Mouse (Mus musculus): ENCODE data around the gene Mef2d. TPM values are rescaled to one million over a fixed set of nuclear protein-coding genes. Genes with fewer than 3 reads are reported as not detected.

Mef2d gene
- polyA plus RNA-seq, 1 experiment from 2014 or later = 14.5 TPM

DNA sequence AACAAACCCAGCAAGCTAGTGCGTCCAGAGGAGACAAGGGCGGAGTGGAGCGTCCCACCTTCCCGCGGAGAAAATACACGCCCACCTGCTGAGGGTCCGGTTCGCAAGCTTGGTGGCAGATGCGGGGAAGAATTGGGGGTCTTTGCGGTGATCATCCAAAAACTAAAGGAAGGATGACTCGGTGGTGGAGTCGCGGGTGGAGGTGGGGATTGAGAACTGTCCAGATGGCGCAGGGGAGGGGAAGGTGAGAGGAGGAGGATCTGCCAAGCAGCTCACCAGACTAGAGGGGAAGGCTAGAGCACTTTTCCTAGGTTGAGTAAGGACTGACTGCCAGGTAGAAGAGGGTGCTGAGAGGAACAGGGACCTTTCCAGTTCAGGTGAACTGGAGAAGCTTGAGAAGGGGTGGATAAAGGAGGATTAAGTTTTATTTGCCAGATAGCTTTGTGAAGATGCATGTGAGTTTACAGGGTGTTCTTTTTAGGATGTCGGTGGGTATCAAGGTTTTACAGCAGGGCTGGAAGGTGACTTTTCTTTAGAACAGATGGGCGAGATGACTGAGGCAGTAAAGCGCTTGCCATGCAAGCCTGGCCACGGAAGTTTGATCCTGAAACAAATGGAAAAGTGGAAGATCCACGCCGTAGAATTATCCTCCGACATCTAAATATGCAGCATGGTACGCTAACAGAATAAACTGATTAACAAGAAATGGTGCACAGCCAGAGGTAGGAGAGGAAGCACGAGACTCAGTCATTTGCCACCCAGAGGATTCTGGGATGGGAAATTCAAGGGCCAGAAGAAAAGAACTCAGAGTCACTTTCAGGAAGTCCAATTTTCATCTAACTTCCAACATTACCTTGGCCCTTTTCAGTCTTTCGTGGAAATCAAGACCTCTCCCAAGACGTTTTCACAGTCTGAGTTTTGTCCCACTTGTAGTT lies 2.7 kb upstream of the Mef2d start:
- peak overlapping the region; percentile 99 for H3K27ac ChIP-seq
- WGBS = 17% methylated on average over 25 of the region's 25 CpGs
- H3K9ac ChIP-seq = peak overlapping the region; percentile 71
- H3K4me1 ChIP-seq (replicated peaks) = peaks cover 44% of the 10 kb centered on the region
- H3K4me3 ChIP-seq = peak overlapping the region; percentile 51
- peak overlapping the region; percentile 86 for H3K4me2 ChIP-seq
- peaks cover 20% of the 10 kb centered on the region for H3K27me3 ChIP-seq
- no peak for ATAC-seq (ENCODE audit: low FRiP score)
- H3K36me3 ChIP-seq = no peaks in the 10 kb centered on the region
- H3K9me3 ChIP-seq = no peaks in the 10 kb centered on the region

DNA sequence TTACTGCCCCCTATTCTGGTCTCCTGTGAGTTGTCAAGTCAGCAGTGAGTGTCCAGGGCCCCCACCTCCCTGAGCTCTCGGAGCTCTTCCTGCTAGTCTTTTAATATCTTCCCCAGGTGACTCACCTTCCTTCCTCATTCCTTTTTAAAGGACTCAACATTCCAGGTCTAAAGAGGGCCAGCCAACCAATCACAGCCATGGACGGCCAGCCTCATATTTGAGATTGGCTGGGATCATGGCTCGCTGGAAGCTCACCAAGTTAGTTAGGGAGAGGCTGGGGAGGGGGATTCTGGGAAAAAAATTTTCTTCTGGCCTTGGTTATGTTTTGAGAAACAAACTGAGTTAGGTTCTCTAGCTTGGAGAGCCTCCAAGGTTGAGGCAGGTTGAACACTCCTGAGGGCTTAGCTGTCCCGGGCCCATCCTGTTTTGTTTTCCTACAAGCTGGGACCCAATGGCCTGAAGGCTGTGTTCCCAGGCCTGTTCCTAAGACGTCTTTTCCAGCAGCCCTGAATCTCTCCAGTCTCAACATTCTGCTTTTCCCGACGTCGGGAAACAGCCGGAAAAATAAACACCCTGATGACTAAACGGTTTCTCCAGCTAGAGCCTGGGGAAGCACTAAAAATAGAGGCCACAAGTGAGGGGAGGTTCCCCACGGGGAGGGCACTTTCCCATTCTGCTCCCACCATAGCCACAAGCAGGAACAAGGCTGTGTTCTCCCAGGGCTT lies 1.8 kb upstream of the Mef2d start:
- Histone ChIP-seq H3K9ac (no peak overlapping the region), H3K4me3 (no peak overlapping the region), H3K36me3 (no peaks in the 10 kb centered on the region), H3K27me3 (peaks cover 20% of the 10 kb centered on the region), H3K27ac (peak overlapping the region; percentile 99; the same call in 1 of the 2 replicates), H3K4me1 (replicated peaks) (peaks cover 52% of the 10 kb centered on the region), H3K4me2 (no peak overlapping the region), H3K9me3 (no peaks in the 10 kb centered on the region)
- ATAC-seq (ENCODE audit: low FRiP score) = no peak
- 36% methylated on average over 11 of the region's 11 CpGs for WGBS

DNA sequence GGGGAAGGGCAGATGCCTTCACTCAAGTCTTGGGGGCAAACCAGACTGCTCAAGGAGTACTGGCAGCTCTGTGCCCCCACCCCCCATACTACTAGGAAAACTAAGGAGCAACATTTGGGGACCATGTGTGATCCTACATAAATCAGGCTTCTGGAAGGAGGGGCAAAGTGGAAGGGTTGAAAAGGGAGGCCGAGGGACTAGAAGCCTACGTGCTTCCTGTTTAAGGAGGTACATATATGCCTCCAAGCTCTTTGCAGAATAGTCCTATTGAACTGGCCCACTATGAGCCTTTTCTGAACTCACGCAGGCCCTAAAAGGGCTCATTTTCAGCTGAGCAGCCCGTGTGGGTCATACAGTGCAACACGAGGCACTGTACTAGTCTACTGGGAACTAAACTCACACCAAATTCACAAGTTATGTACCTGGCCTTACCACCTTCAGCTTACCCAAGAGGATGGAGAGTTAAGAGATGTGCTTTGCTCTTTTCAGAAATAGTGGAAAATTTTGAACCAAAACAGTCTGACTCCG lies 1.2 kb upstream of the Mef2d start:
- H3K4me1 ChIP-seq (replicated peaks) = peaks cover 59% of the 10 kb centered on the region
- H3K4me3 ChIP-seq = peak overlapping the region; percentile 92; the same call in 1 of the 2 replicates
- no peak for ATAC-seq (ENCODE audit: low FRiP score)

DNA sequence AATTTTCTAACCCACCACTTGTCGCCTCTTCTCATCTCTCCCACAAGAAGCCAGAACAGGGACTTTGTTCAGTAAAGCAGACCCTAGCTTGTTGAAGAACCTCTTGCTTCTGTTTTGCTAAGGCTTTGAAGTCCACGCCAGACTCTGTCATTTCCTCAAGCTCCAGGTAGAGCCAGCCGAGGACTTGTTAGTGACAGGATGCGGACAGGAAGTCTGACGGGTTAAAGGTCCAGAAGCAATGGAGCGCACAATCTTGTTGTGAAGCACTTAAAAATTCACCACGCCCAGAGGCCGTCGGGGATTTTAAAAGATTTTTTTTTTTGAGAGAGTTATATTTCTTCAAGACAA lies 759 bp upstream of the Mef2d start:
- ATAC-seq (ENCODE audit: low FRiP score) = no peak
- peak overlapping the region; percentile 94 for H3K9ac ChIP-seq
- H3K27ac ChIP-seq = peak overlapping the region; percentile 99
- peaks cover 20% of the 10 kb centered on the region for H3K27me3 ChIP-seq
- no peaks in the 10 kb centered on the region for H3K9me3 ChIP-seq
- WGBS = 15% methylated on average over 9 of the region's 9 CpGs
- no peaks in the 10 kb centered on the region for H3K36me3 ChIP-seq
- peak overlapping the region; percentile 97 for H3K4me2 ChIP-seq
- H3K4me3 ChIP-seq = peak overlapping the region; percentile 92
- H3K4me1 ChIP-seq (replicated peaks) = peaks cover 63% of the 10 kb centered on the region

More for the DNA sequence above, 1.2 kb upstream of the Mef2d start:
- WGBS = 60% methylated on average over 6 of the region's 6 CpGs
- Histone ChIP-seq H3K4me2 (peak overlapping the region; percentile 97; the same call in 1 of the 2 replicates), H3K27ac (peak overlapping the region; percentile 99), H3K9me3 (no peaks in the 10 kb centered on the region), H3K27me3 (peaks cover 20% of the 10 kb centered on the region), H3K36me3 (no peaks in the 10 kb centered on the region), H3K9ac (no peak overlapping the region)

DNA sequence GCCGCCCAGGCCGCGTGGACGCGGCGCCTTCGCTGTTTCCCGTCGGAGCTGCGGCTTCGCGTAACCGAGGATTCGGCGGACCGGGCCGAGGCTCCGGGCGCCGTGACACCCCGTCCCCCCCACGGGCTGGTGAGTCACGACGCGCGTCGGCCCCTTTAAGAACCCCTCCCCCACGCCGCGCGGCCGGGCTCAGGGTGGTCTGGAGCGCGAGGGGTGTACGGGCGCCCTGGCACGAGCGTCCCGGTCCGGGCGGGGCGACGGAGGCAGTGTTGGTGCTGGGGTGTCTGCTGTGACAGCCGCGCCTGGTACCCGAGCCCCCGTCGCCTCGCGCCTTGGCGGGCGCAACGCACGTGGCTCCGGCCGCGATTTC lies 359 bp downstream of the Mef2d start:
- peak overlapping the region; percentile 94 for H3K9ac ChIP-seq
- peak overlapping the region; percentile 99 for H3K27ac ChIP-seq
- H3K4me1 ChIP-seq (replicated peaks) = peaks cover 68% of the 10 kb centered on the region
- H3K36me3 ChIP-seq = no peaks in the 10 kb centered on the region
- 0% methylated on average over 55 of the region's 57 CpGs for WGBS
- H3K4me3 ChIP-seq = peak overlapping the region; percentile 92
- peak overlapping the region; percentile 97 for H3K4me2 ChIP-seq
- no peaks in the 10 kb centered on the region for H3K9me3 ChIP-seq
- peaks cover 20% of the 10 kb centered on the region for H3K27me3 ChIP-seq
- ATAC-seq (ENCODE audit: low FRiP score) = peak; percentile 55

DNA sequence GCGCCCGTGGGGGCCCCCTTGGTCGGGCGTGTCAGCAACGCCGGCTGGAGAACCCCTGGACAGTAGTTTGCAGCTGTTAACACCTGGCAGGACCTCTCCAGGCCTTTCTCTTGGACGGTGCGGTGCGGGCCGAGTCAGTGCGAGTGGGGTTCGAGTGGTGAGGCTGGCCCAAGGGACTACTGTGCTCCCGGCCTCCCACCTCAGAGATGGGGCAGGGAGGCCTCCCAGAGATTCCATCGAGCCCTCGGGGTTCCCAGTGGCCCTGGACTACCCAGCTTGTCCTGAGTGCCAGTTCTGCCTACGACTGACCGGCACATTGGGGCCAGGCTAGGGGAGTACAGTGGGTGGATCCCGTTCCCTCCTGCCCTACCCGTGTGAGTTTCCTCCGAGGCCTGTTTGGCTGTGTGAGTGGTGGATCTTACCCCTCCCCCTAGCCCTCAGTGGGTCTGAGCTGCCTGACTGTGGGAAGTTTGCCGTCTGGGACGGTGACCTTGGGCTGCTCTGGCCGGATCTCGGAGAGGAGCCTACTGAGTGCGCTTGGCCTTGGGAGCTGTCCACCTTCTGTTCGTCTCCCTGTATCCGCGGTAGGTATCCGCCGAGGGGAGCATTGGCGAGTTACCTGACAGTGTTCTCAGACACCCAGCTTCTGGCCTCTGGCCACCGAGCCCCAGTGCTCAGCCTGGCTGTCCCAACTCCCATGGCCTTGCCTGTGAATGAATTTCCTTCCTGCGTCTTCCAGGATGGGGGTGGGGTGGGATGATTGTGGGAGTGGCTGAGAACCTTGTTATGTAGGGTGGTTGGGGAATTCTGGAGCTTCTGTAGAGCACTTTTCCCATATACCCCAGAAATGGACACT lies 972 bp downstream of the Mef2d start:
- peaks cover 20% of the 10 kb centered on the region for H3K27me3 ChIP-seq
- H3K9me3 ChIP-seq = no peaks in the 10 kb centered on the region
- ATAC-seq (ENCODE audit: low FRiP score) = peak; percentile 8; the same call in 1 of the 2 replicates
- H3K4me2 ChIP-seq = peak overlapping the region; percentile 97
- H3K4me3 ChIP-seq = peak overlapping the region; percentile 92
- peak overlapping the region; percentile 94 for H3K9ac ChIP-seq
- no peaks in the 10 kb centered on the region for H3K36me3 ChIP-seq
- 1% methylated on average over 33 of the region's 33 CpGs for WGBS
- peak overlapping the region; percentile 99 for H3K27ac ChIP-seq
- peaks cover 72% of the 10 kb centered on the region for H3K4me1 ChIP-seq (replicated peaks)

DNA sequence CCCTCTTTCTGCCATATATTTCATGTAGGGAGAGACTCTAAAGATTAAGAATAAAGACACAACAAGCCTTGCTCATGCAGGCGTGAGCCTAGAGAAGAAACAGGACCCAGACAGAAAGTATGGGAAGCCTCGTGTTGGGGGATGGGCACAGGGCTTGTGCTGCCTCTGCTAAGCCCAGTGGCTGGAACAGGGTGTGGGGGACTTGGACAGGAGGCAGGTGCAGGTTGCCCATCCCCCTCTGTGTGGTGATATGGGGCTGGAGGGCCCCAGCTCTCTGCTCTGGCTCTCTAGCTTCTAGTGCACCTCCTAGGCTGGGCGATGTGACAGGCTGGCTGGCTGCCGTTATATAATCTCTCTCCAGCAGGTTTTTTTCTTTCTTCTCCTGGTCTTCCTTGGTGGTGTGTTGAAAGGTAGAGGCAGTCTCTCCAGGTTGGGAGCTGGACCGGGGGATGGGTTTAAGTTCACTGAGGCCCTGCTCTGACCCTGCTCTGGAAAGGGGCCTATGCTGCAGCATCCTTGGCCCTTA lies 1.9 kb downstream of the Mef2d start:
- peaks cover 76% of the 10 kb centered on the region for H3K4me1 ChIP-seq (replicated peaks)

DNA sequence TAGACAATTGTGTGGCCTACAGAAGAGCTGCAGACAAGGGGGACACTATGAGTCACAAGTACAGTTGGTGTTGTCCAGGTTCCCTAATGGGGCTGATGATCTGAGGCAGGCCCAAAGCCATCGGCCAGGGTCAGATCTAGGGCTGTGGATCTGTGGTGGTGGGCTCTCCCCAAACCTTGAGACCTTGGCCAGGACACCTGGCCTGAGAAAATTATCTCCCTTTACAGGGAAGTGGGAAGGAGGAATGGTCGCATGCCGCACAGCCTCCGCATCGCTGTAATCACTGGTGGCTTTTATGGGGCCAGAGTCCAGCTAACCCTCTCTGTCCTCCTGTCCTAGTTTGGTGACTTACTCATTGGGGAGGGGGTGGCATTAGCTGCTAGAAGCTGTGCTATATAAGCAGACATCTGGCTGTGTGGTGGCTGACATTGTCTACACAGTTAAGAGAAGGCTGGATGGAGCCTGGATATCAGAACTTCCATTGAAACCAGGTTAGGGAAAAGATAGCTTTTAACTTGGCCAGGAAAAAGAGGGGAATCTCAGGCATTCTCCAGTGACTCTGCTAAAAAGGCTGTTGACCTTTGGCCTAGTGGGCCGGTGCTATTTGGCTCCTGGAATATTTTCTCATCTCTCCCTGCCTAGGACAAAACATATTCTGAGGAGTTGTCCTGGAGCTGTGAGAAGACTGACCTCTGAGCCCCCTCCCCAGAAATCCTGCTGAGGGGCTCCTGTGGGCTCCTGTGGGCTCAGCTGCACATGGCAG lies 2.7 kb downstream of the Mef2d start:
- no peaks in the 10 kb centered on the region for H3K9me3 ChIP-seq
- no peaks in the 10 kb centered on the region for H3K36me3 ChIP-seq
- no peak for ATAC-seq (ENCODE audit: low FRiP score)
- H3K4me2 ChIP-seq = peak overlapping the region; percentile 97
- H3K27ac ChIP-seq = peak overlapping the region; percentile 36; the same call in 1 of the 2 replicates
- peaks cover 79% of the 10 kb centered on the region for H3K4me1 ChIP-seq (replicated peaks)
- H3K4me3 ChIP-seq = peak overlapping the region; percentile 92
- peaks cover 15% of the 10 kb centered on the region for H3K27me3 ChIP-seq
- peak overlapping the region; percentile 94 for H3K9ac ChIP-seq
- WGBS = 70% methylated on average over 6 of the region's 6 CpGs

More for the DNA sequence above, 1.9 kb downstream of the Mef2d start:
- H3K4me2 ChIP-seq = peak overlapping the region; percentile 97
- H3K9ac ChIP-seq = peak overlapping the region; percentile 94
- H3K9me3 ChIP-seq = no peaks in the 10 kb centered on the region
- H3K36me3 ChIP-seq = no peaks in the 10 kb centered on the region
- peak overlapping the region; percentile 92 for H3K4me3 ChIP-seq
- peaks cover 20% of the 10 kb centered on the region for H3K27me3 ChIP-seq
- 30% methylated on average over 5 of the region's 5 CpGs for WGBS
- no peak for ATAC-seq (ENCODE audit: low FRiP score)
- H3K27ac ChIP-seq = peak overlapping the region; percentile 99

DNA sequence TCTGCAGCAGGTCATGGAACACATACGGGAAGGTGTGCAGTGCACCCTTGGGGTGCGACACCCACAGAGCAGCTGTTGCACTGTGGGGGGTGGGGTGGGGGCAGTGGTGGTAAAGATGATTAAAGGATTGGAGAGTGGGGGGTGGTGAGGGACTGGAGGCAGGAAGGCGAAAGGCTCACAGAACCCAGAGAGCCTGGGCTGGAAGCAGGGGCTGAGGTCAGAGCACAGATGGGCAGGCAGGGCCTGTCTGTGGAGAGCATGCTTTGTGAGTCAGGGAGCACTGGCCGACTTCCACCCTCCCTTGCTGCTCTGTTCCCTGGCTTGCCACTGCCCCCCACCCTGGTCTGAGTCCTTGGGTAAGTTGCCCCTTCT lies 3.2 kb downstream of the Mef2d start:
- peak overlapping the region; percentile 94 for H3K9ac ChIP-seq
- H3K4me1 ChIP-seq (replicated peaks) = peaks cover 85% of the 10 kb centered on the region
- H3K27me3 ChIP-seq = peaks cover 9% of the 10 kb centered on the region
- peak overlapping the region; percentile 97 for H3K4me2 ChIP-seq
- H3K9me3 ChIP-seq = no peaks in the 10 kb centered on the region
- no peaks in the 10 kb centered on the region for H3K36me3 ChIP-seq
- peak overlapping the region; percentile 92 for H3K4me3 ChIP-seq
- H3K27ac ChIP-seq = peak overlapping the region; percentile 36; the same call in 1 of the 2 replicates
- ATAC-seq (ENCODE audit: low FRiP score) = no peak
- 31% methylated on average over 4 of the region's 4 CpGs for WGBS

DNA sequence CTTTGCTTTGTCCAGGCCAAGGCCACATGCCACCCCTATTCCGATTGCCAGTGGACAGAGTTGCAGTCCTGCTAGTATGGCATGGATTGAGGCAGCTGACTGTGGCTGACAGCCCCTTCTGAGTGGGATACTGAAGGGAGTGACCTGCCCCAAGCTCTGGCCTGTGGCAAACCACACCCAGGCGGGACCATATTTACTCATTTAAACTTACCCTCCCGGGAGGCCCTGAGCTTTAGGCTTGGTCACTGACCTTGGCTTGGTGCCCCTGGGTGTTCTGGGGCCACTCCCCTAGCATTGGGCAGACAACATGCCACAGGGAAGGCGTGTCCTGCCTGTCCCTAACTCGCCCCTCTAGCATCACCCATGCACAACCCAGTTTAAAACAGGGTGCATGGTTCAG lies 3.8 kb downstream of the Mef2d start:
- Histone ChIP-seq H3K9ac (peak overlapping the region; percentile 94), H3K27me3 (peaks cover 3% of the 10 kb centered on the region)

More for the DNA sequence above, 3.8 kb downstream of the Mef2d start:
- ATAC-seq (ENCODE audit: low FRiP score) = no peak
- Histone ChIP-seq H3K36me3 (no peaks in the 10 kb centered on the region), H3K4me2 (peak overlapping the region; percentile 97), H3K27ac (no peak overlapping the region), H3K4me1 (replicated peaks) (peaks cover 86% of the 10 kb centered on the region), H3K9me3 (no peaks in the 10 kb centered on the region), H3K4me3 (no peak overlapping the region)
- WGBS = 78% methylated on average over 5 of the region's 5 CpGs

Measured in hindbrain, embryonic 13.5 days (tissue).